Comparison of ENCODE assay signal across 25 mouse cellular contexts in the genomic region with DNA sequence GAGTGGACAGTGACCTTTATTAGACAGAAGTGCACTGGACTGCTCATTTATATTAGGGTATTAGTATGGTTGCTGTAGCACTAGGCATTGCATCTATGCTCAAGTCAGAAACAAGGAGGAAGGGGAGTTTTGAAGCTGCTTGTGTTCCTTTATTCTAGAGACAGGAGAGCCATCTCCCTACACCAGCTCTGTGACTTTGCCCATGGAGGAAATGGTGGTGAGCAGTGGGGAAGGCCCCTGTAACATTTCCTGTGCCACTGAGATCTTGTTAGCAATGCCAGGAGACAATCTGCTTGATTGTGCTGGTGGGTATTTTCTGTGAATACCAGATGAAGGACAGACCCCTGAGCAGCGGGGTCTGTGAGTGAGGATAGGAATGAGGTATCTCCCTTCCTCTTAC. TPM values are rescaled to one million over a fixed set of nuclear protein-coding genes. Genes with fewer than 3 reads are reported as not detected.
DNase-seq lines count a peak whose midpoint lies in the region; ATAC-seq and TF ChIP-seq lines count a peak whose summit lies in the region.
"Had no signal": no experiment of that assay in that cellular context is flagged by ENCODE, and none has a peak within 500 bp of the region (broad histone marks: within the 10 kb centered on the region; RNA-seq: fewer than 3 reads in every experiment).

No protein-coding gene starts in this region.

- no peak for TF ChIP-seq EP300 in CH12.LX (IDR thresholded peaks at IDR 0.05; ENCODE audit: low read length)

- peaks cover 48 to 96% of the 10 kb centered on the region in 2 experiments for H3K4me1 ChIP-seq in CH12.LX (ENCODE audit: control insufficient read depth in 1 of 2, insufficient read depth in 2 of 2)

- H3K27me3 ChIP-seq in CH12.LX (replicated peaks) = no peaks in the 10 kb centered on the region
- H3K27me3 ChIP-seq: embryonic facial prominence, embryonic 15.5 days had no signal

- no peak overlapping the region for H3K4me3 ChIP-seq in CH12.LX (replicated peaks in 1 of 3; ENCODE audit: low read depth in 2 of 3, low read length in 2 of 3, poor library complexity in 1 of 3)
- H3K4me3 ChIP-seq: embryonic facial prominence, embryonic 15.5 days; forebrain, embryonic 10.5 days; left cerebral cortex, adult 2 months had no signal

- TF ChIP-seq POLR2A in CH12.LX (IDR thresholded peaks at IDR 0.05; ENCODE audit: low read depth, low read length) = no peak

- peak overlapping the region; percentile 47; the same call in 1 of the 2 replicates for H3K27ac ChIP-seq in CH12.LX (ENCODE audit: insufficient read depth, low read depth)
- H3K27ac ChIP-seq: embryonic facial prominence, embryonic 15.5 days; forebrain, embryonic 10.5 days; left cerebral cortex, adult 2 months; stomach, postnatal 0 days had no signal

- DNase-seq in thymus, postnatal 0 days (ENCODE audit: low spot score) = peak; percentile 49
- DNase-seq in thymus, postnatal 25 days = no peak
- DNase-seq in CH12.LX (ENCODE audit: extremely low read depth) = no peak
- no peak for DNase-seq in lung, postnatal 25 days (ENCODE audit: low spot score)
- no peak for DNase-seq in right cerebral cortex, postnatal 25 days
- DNase-seq: adrenal gland, postnatal 25 days; cerebellum, adult 18-20 months; cerebellum, postnatal 25 days; forebrain, postnatal 0 days; heart, postnatal 4 days; kidney, adult 2 months; kidney, postnatal 10 days; left cerebral cortex, postnatal 4 days; liver; lung, adult 18-20 months; lung, postnatal 14 days; right cerebral cortex, adult 18-20 months had no signal

- TF ChIP-seq CTCF in CH12.LX (conservative IDR thresholded peaks at IDR 0.05 in 1 of 2, IDR thresholded peaks at IDR 0.05 in 1 of 2; ENCODE audit: low read depth in 2 of 2, low read length in 2 of 2) = no peak

- dilution Hi-C loops in CH12.LX (cut with MboI; ENCODE audit: extremely low pct_ligation_motif_present, extremely low pct_unique_long_range_greater_than_20kb, low sequenced_read_pairs) = no loop called here

- TF ChIP-seq RAD21 in CH12.LX (IDR thresholded peaks at IDR 0.05; ENCODE audit: low read depth, low read length) = no peak

- no peaks in the 10 kb centered on the region for H3K9me3 ChIP-seq in CH12.LX (replicated peaks; ENCODE audit: low read length)
- H3K9me3 ChIP-seq: embryonic facial prominence, embryonic 15.5 days; forebrain, embryonic 10.5 days; G1E had no signal

- peak; percentile 83 for ATAC-seq in inflammation-experienced regulatory T-cells, adult 6 months
- no peak for ATAC-seq in erythroid progenitor cell, adult 5-6 weeks (replicated peaks; ENCODE audit: low FRiP score, poor library complexity, severe bottlenecking)
- ATAC-seq: forebrain, postnatal 0 days had no signal

- peaks cover 95% of the 10 kb centered on the region for H3K79me2 ChIP-seq in CH12.LX (replicated peaks; ENCODE audit: control insufficient read depth, extremely low read depth, insufficient read depth, poor library complexity, severe bottlenecking)

- no peak overlapping the region for H3K9ac ChIP-seq in CH12.LX (ENCODE audit: insufficient read depth, low read depth)
- H3K9ac ChIP-seq: embryonic facial prominence, embryonic 15.5 days; forebrain, postnatal 0 days had no signal

- peak overlapping the region; percentile 7 for H3K4me2 ChIP-seq in CH12.LX (ENCODE audit: insufficient read depth, low read depth, poor library complexity, severe bottlenecking)
- H3K4me2 ChIP-seq: embryonic facial prominence, embryonic 15.5 days; midbrain, embryonic 11.5 days had no signal

- peaks cover 0 to 24% of the 10 kb centered on the region in 2 experiments for H3K36me3 ChIP-seq in CH12.LX (replicated peaks in 1 of 2; ENCODE audit: control insufficient read depth in 1 of 2, insufficient read depth in 1 of 2, low read length in 1 of 2)
- H3K36me3 ChIP-seq: embryonic facial prominence, embryonic 15.5 days had no signal

- in situ Hi-C loops in CH12.LX (cut with MboI; ENCODE audit: low pct_ligation_motif_present, low pct_unique_long_range_greater_than_20kb, low sequenced_read_pairs) = no loop called here

TF ChIP-seq in CH12.LX, 34 proteins besides CTCF, POLR2A, EP300 and RAD21:
- TF ChIP-seq MAX (IDR thresholded peaks at IDR 0.05; ENCODE audit: low read length) (no peak), ZMIZ1 (IDR thresholded peaks at IDR 0.05; ENCODE audit: low read depth, low read length) (no peak), CHD1 (IDR thresholded peaks at IDR 0.05; ENCODE audit: low read depth, low read length) (no peak), ZC3H11A (IDR thresholded peaks at IDR 0.05; ENCODE audit: low read depth, low read length) (no peak), RCOR1 (conservative IDR thresholded peaks at IDR 0.05; ENCODE audit: low read depth, low read length) (no peak), MYC (IDR thresholded peaks at IDR 0.05; ENCODE audit: low read depth, low read length) (no peak)

RNA-seq across cellular contexts. Expression of a gene that starts 23.0 kb away (rescaled TPM):
- polyA plus RNA-seq in thymus, postnatal 0 days (2015; fragmentation: Nextera tagmentation; extraction: Ambion mirVana) = 73.7 and 80.7 TPM in 2 replicates
- 73.4 and 89.9 TPM in 2 replicates for total RNA-seq in CH12.LX (2012; rRNA removed)
- total RNA-seq in CH12.LX (2014; rRNA removed) = 57.5 and 58.0 TPM in 2 replicates
- 73.8 and 77.3 TPM in 2 replicates for polyA plus RNA-seq in CH12.LX (2012; ENCODE audit: insufficient read length, low read depth)
- 10 to 100 TPM; 19.3 to 35.5 (median 34.2) TPM for polyA plus RNA-seq in inflammation-experienced regulatory T-cells, adult 6 months (2017; shearing (Covaris generic))
- total RNA-seq in erythroid progenitor cell, adult 5-6 weeks (2015; ENCODE audit: low replicate concordance) = 23.1 and 29.3 TPM in 2 replicates
- 19.3 and 24.0 TPM in 2 replicates for total RNA-seq in erythroid progenitor cell, adult 5-6 weeks (2017; ENCODE audit: low replicate concordance)
